Mouse (Mus musculus): ENCODE results near the gene Hck. TPM values are rescaled to one million over a fixed set of nuclear protein-coding genes. Genes with fewer than 3 reads are reported as not detected.

Gene Hck
- total and polyA plus RNA-seq, 2 experiments from 2014 or later, result 8.7 to 12.2 TPM

GRCm38 (mm10) chr2:153194255-153194654, 86.0 kb downstream of the Hck start:
- Histone ChIP-seq H3K27ac (no peak overlapping the region), H3K36me3 (ENCODE audit: insufficient read depth, low read length) (peaks cover 65% of the 10 kb centered on the region), H3K4me2 (ENCODE audit: low read depth, low read length) (no peak overlapping the region), H3K9me3 (ENCODE audit: low read length) (no peaks in the 10 kb centered on the region), H3K4me3 (ENCODE audit: low read length) (no peak overlapping the region), H3K4me1 (ENCODE audit: insufficient read depth, low read length) (no peaks in the 10 kb centered on the region), H3K9ac (replicated peaks; ENCODE audit: low read length) (no peak overlapping the region), H3K27me3 (ENCODE audit: insufficient read depth, low read length) (no peaks in the 10 kb centered on the region)
- no peak for DNase-seq (ENCODE audit: low spot score)
- ATAC-seq, result no peak
- TF ChIP-seq CTCF (IDR thresholded peaks at IDR 0.05; ENCODE audit: low read depth), result no peak
- WGBS, result 96% methylated on average over 3 of the region's 3 CpGs

GRCm38 (mm10) chr2:153198485-153198884, 90.2 kb downstream of the Hck start:
- H3K4me2 ChIP-seq (ENCODE audit: low read depth, low read length), result no peak overlapping the region
- no peak overlapping the region for H3K27ac ChIP-seq
- H3K27me3 ChIP-seq (ENCODE audit: insufficient read depth, low read length), result no peaks in the 10 kb centered on the region
- H3K4me1 ChIP-seq (ENCODE audit: insufficient read depth, low read length), result no peaks in the 10 kb centered on the region
- H3K36me3 ChIP-seq (ENCODE audit: insufficient read depth, low read length), result peaks cover 43% of the 10 kb centered on the region
- DNase-seq (ENCODE audit: low spot score), result no peak
- no peaks in the 10 kb centered on the region for H3K9me3 ChIP-seq (ENCODE audit: low read length)
- no peak overlapping the region for H3K9ac ChIP-seq (replicated peaks; ENCODE audit: low read length)
- no peak for TF ChIP-seq CTCF (IDR thresholded peaks at IDR 0.05; ENCODE audit: low read depth)
- no peak overlapping the region for H3K4me3 ChIP-seq (ENCODE audit: low read length)
- no peak for ATAC-seq
- 84% methylated on average over 5 of the region's 5 CpGs for WGBS

- ATAC-seq, result no peak
- Histone ChIP-seq H3K9ac (replicated peaks; ENCODE audit: low read length) (no peak overlapping the region), H3K4me3 (ENCODE audit: low read length) (no peak overlapping the region), H3K27ac (no peak overlapping the region), H3K4me1 (ENCODE audit: insufficient read depth, low read length) (no peaks in the 10 kb centered on the region), H3K36me3 (ENCODE audit: insufficient read depth, low read length) (peaks cover 40% of the 10 kb centered on the region), H3K27me3 (ENCODE audit: insufficient read depth, low read length) (no peaks in the 10 kb centered on the region), H3K4me2 (ENCODE audit: low read depth, low read length) (no peak overlapping the region), H3K9me3 (ENCODE audit: low read length) (no peaks in the 10 kb centered on the region)
- TF ChIP-seq CTCF (IDR thresholded peaks at IDR 0.05; ENCODE audit: low read depth), result no peak
- no peak for DNase-seq (ENCODE audit: low spot score)
- WGBS, result 89% methylated on average over 2 of the region's 2 CpGs
Measured at GRCm38 (mm10) chr2:153199114-153199513, 90.8 kb downstream of the Hck start.

Other genes starting within 250 kb of the Hck start
- 0.14 and 0.58 TPM in 2 replicates for gene Mylk2, start 197.1 kb upstream of the Hck start, total RNA-seq (2014; rRNA removed)
- gene Mylk2, start 197.1 kb upstream of the Hck start, polyA plus RNA-seq (2015; fragmentation: Nextera tagmentation; extraction: Ambion mirVana), result 0.08 and 0.20 TPM in 2 replicates
- gene Foxs1, start 175.3 kb upstream of the Hck start, total RNA-seq (2014; rRNA removed), result 2.5 and 5.0 TPM in 2 replicates
- 2.8 TPM in 2 replicates for gene Foxs1, start 175.3 kb upstream of the Hck start, polyA plus RNA-seq (2015; fragmentation: Nextera tagmentation; extraction: Ambion mirVana)
- gene Dusp15, start 156.8 kb upstream of the Hck start, total RNA-seq (2014; rRNA removed), result 32.0 and 47.0 TPM in 2 replicates
- gene Dusp15, start 156.8 kb upstream of the Hck start, polyA plus RNA-seq (2015; fragmentation: Nextera tagmentation; extraction: Ambion mirVana), result 20.8 and 21.2 TPM in 2 replicates
- 5.2 and 7.3 TPM in 2 replicates for gene Ttll9, start 146.0 kb upstream of the Hck start, total RNA-seq (2014; rRNA removed)
- gene Ttll9, start 146.0 kb upstream of the Hck start, polyA plus RNA-seq (2015; fragmentation: Nextera tagmentation; extraction: Ambion mirVana), result 5.9 and 6.5 TPM in 2 replicates
- 45.3 and 85.8 TPM in 2 replicates for gene Pdrg1, start 93.0 kb upstream of the Hck start, total RNA-seq (2014; rRNA removed)
- 221 and 224 TPM in 2 replicates for gene Pdrg1, start 93.0 kb upstream of the Hck start, polyA plus RNA-seq (2015; fragmentation: Nextera tagmentation; extraction: Ambion mirVana)
- gene Xkr7, start 76.6 kb upstream of the Hck start, total RNA-seq (2014; rRNA removed), result 65.0 and 74.1 TPM in 2 replicates
- 1.5 and 1.6 TPM in 2 replicates for gene Xkr7, start 76.6 kb upstream of the Hck start, polyA plus RNA-seq (2015; fragmentation: Nextera tagmentation; extraction: Ambion mirVana)
- gene Ccm2l, start 42.5 kb upstream of the Hck start, total RNA-seq (2014; rRNA removed), result 3.9 and 4.7 TPM in 2 replicates
- gene Ccm2l, start 42.5 kb upstream of the Hck start, polyA plus RNA-seq (2015; fragmentation: Nextera tagmentation; extraction: Ambion mirVana), result 1.3 TPM in 2 replicates
- gene Tm9sf4, start 52.8 kb downstream of the Hck start, total RNA-seq (2014; rRNA removed), result 61.4 and 70.4 TPM in 2 replicates
- 73.0 and 80.0 TPM in 2 replicates for gene Tm9sf4, start 52.8 kb downstream of the Hck start, polyA plus RNA-seq (2015; fragmentation: Nextera tagmentation; extraction: Ambion mirVana)
- gene Tspyl3, start 117.0 kb downstream of the Hck start, total RNA-seq (2014; rRNA removed), result 30.1 and 33.0 TPM in 2 replicates
- gene Tspyl3, start 117.0 kb downstream of the Hck start, polyA plus RNA-seq (2015; fragmentation: Nextera tagmentation; extraction: Ambion mirVana), result 39.9 and 42.4 TPM in 2 replicates
- 5.0 and 6.4 TPM in 2 replicates for gene Plagl2, start 133.0 kb downstream of the Hck start, total RNA-seq (2014; rRNA removed)
- gene Plagl2, start 133.0 kb downstream of the Hck start, polyA plus RNA-seq (2015; fragmentation: Nextera tagmentation; extraction: Ambion mirVana), result 2.3 and 2.4 TPM in 2 replicates
- 20.7 and 23.6 TPM in 2 replicates for gene Pofut1, start 133.1 kb downstream of the Hck start, total RNA-seq (2014; rRNA removed)
- 4.3 and 4.8 TPM in 2 replicates for gene Pofut1, start 133.1 kb downstream of the Hck start, polyA plus RNA-seq (2015; fragmentation: Nextera tagmentation; extraction: Ambion mirVana)
- 38.1 and 42.3 TPM in 2 replicates for gene Kif3b, start 182.9 kb downstream of the Hck start, total RNA-seq (2014; rRNA removed)
- gene Kif3b, start 182.9 kb downstream of the Hck start, polyA plus RNA-seq (2015; fragmentation: Nextera tagmentation; extraction: Ambion mirVana), result 17.6 and 17.7 TPM in 2 replicates
- gene Asxl1, start 237.4 kb downstream of the Hck start, total RNA-seq (2014; rRNA removed), result 26.7 and 27.1 TPM in 2 replicates
- gene Asxl1, start 237.4 kb downstream of the Hck start, polyA plus RNA-seq (2015; fragmentation: Nextera tagmentation; extraction: Ambion mirVana), result 12.8 and 13.3 TPM in 2 replicates

Data from hindbrain, postnatal 0 days (tissue).